Mouse (Mus musculus): ENCODE results near the gene Scamp4.
"Not testable (repeated sequence)": the region's sequence is repeated elsewhere in the genome, so short reads cannot be mapped to it uniquely, and the experiment has no call there.

Scamp4 gene

GRCm38 (mm10) chr10:80578131-80578750 is 24.4 kb upstream of the Scamp4 start:
- DNase-seq (ENCODE audit: low read depth, low spot score) = no peak

GRCm38 (mm10) chr10:80578911-80579310 is 23.8 kb upstream of the Scamp4 start:
- peak; percentile 53 for DNase-seq (ENCODE audit: low read depth, low spot score)

- DNase-seq (ENCODE audit: low read depth, low spot score) = no peak
Observed at GRCm38 (mm10) chr10:80583047-80583446, 19.6 kb upstream of the Scamp4 start.

GRCm38 (mm10) chr10:80584045-80584488 is 18.6 kb upstream of the Scamp4 start:
- no peak for DNase-seq (ENCODE audit: low read depth, low spot score)

- no peak for DNase-seq (ENCODE audit: low read depth, low spot score)
Observed at GRCm38 (mm10) chr10:80584642-80585552, 17.8 kb upstream of the Scamp4 start.

- no peak for DNase-seq (ENCODE audit: low read depth, low spot score)
Observed at GRCm38 (mm10) chr10:80585581-80585980, 17.1 kb upstream of the Scamp4 start.

GRCm38 (mm10) chr10:80586407-80587304 is 16.0 kb upstream of the Scamp4 start:
- no peak for DNase-seq (ENCODE audit: low read depth, low spot score)

- no peak for DNase-seq (ENCODE audit: low read depth, low spot score)
Observed at GRCm38 (mm10) chr10:80587305-80587657, 15.4 kb upstream of the Scamp4 start.

GRCm38 (mm10) chr10:80589127-80589878 is 13.4 kb upstream of the Scamp4 start:
- no peak for DNase-seq (ENCODE audit: low read depth, low spot score)

GRCm38 (mm10) chr10:80589879-80590854 is 12.5 kb upstream of the Scamp4 start, which contains the start of gene Abhd17a:
Gene Abhd17a, minus strand, starts transcription at chr10:80590341.
- DNase-seq (ENCODE audit: low read depth, low spot score) = peak; percentile 95

GRCm38 (mm10) chr10:80596318-80596717 is 6.4 kb upstream of the Scamp4 start:
- DNase-seq (ENCODE audit: low read depth, low spot score) = no peak

- no peak for DNase-seq (ENCODE audit: low read depth, low spot score)
Observed at GRCm38 (mm10) chr10:80603364-80603763, 692 bp downstream of the Scamp4 start.

- no peak for DNase-seq (ENCODE audit: low read depth, low spot score)
Observed at GRCm38 (mm10) chr10:80604001-80604509, 1.4 kb downstream of the Scamp4 start.

- no peak for DNase-seq (ENCODE audit: low read depth, low spot score)
Observed at GRCm38 (mm10) chr10:80604988-80605387, 2.3 kb downstream of the Scamp4 start.

GRCm38 (mm10) chr10:80605721-80606120 is 3.0 kb downstream of the Scamp4 start, which contains the start of gene Gm49322:
Gene Gm49322, plus strand, starts transcription at chr10:80606021.
- not testable (repeated sequence) for DNase-seq (ENCODE audit: low read depth, low spot score)

GRCm38 (mm10) chr10:80606306-80606705 is 3.6 kb downstream of the Scamp4 start:
- DNase-seq (ENCODE audit: low read depth, low spot score) = no peak

GRCm38 (mm10) chr10:80606737-80607350 is 4.2 kb downstream of the Scamp4 start:
- DNase-seq (ENCODE audit: low read depth, low spot score) = no peak

- DNase-seq (ENCODE audit: low read depth, low spot score) = no peak
Observed at GRCm38 (mm10) chr10:80608435-80608834, 5.8 kb downstream of the Scamp4 start.

Measured in retina, adult 2 months (tissue).